Mouse (Mus musculus): ENCODE results near the gene Tsnax. TPM values are rescaled to one million over a fixed set of nuclear protein-coding genes. Genes with fewer than 3 reads are reported as not detected.

Tsnax gene
- polyA plus RNA-seq, 1 experiment from 2014 or later = 155 TPM

- DNase-seq (ENCODE audit: low spot score) = no peak
- no peaks in the 10 kb centered on the region for H3K4me1 ChIP-seq (ENCODE audit: control insufficient read depth, insufficient read depth, low read length)
- H3K36me3 ChIP-seq (ENCODE audit: control insufficient read depth, insufficient read depth, low read length) = no peaks in the 10 kb centered on the region
- no peak overlapping the region for H3K9ac ChIP-seq (ENCODE audit: low read length)
- H3K4me3 ChIP-seq (ENCODE audit: low read depth, low read length) = no peak overlapping the region
- H3K27me3 ChIP-seq (ENCODE audit: control insufficient read depth, insufficient read depth, low read length) = no peaks in the 10 kb centered on the region
- H3K27ac ChIP-seq (ENCODE audit: low read depth, low read length) = no peak overlapping the region
- ATAC-seq (ENCODE audit: insufficient read depth, low FRiP score, low TSS enrichment) = no peak
- H3K4me2 ChIP-seq (ENCODE audit: low read depth) = no peak overlapping the region
- 90% methylated on average over 3 of the region's 3 CpGs for WGBS
- H3K9me3 ChIP-seq (ENCODE audit: control insufficient read depth, low read length) = no peaks in the 10 kb centered on the region
Measured at GRCm38 (mm10) chr8:124980036-124980435, 32.8 kb upstream of the Tsnax start.

GRCm38 (mm10) chr8:124980828-124981227 is 32.0 kb upstream of the Tsnax start:
- H3K4me1 ChIP-seq (ENCODE audit: control insufficient read depth, insufficient read depth, low read length) = no peaks in the 10 kb centered on the region
- no peaks in the 10 kb centered on the region for H3K9me3 ChIP-seq (ENCODE audit: control insufficient read depth, low read length)
- H3K36me3 ChIP-seq (ENCODE audit: control insufficient read depth, insufficient read depth, low read length) = no peaks in the 10 kb centered on the region
- no peak overlapping the region for H3K4me3 ChIP-seq (ENCODE audit: low read depth, low read length)
- no peaks in the 10 kb centered on the region for H3K27me3 ChIP-seq (ENCODE audit: control insufficient read depth, insufficient read depth, low read length)
- no peak overlapping the region for H3K9ac ChIP-seq (ENCODE audit: low read length)
- WGBS = 86% methylated on average over 8 of the region's 8 CpGs
- no peak overlapping the region for H3K4me2 ChIP-seq (ENCODE audit: low read depth)
- DNase-seq (ENCODE audit: low spot score) (no peak), ATAC-seq (ENCODE audit: insufficient read depth, low FRiP score, low TSS enrichment) (no peak)
- no peak overlapping the region for H3K27ac ChIP-seq (ENCODE audit: low read depth, low read length)

GRCm38 (mm10) chr8:124990923-124991667 is 21.7 kb upstream of the Tsnax start:
- H3K36me3 ChIP-seq (ENCODE audit: control insufficient read depth, insufficient read depth, low read length) = no peaks in the 10 kb centered on the region
- no peak overlapping the region for H3K4me3 ChIP-seq (ENCODE audit: low read depth, low read length)
- DNase-seq (ENCODE audit: low spot score) = no peak
- H3K4me1 ChIP-seq (ENCODE audit: control insufficient read depth, insufficient read depth, low read length) = no peaks in the 10 kb centered on the region
- no peak for ATAC-seq (ENCODE audit: insufficient read depth, low FRiP score, low TSS enrichment)
- no peak overlapping the region for H3K9ac ChIP-seq (ENCODE audit: low read length)
- no peak overlapping the region for H3K4me2 ChIP-seq (ENCODE audit: low read depth)
- no peak overlapping the region for H3K27ac ChIP-seq (ENCODE audit: low read depth, low read length)
- 23% methylated on average over 17 of the region's 17 CpGs for WGBS
- H3K9me3 ChIP-seq (ENCODE audit: control insufficient read depth, low read length) = no peaks in the 10 kb centered on the region
- no peaks in the 10 kb centered on the region for H3K27me3 ChIP-seq (ENCODE audit: control insufficient read depth, insufficient read depth, low read length)

- no peak for ATAC-seq (ENCODE audit: insufficient read depth, low FRiP score, low TSS enrichment)
- 33% methylated on average over 6 of the region's 6 CpGs for WGBS
- Histone ChIP-seq H3K36me3 (ENCODE audit: control insufficient read depth, insufficient read depth, low read length) (no peaks in the 10 kb centered on the region), H3K9me3 (ENCODE audit: control insufficient read depth, low read length) (no peaks in the 10 kb centered on the region), H3K4me3 (ENCODE audit: low read depth, low read length) (no peak overlapping the region), H3K4me1 (ENCODE audit: control insufficient read depth, insufficient read depth, low read length) (no peaks in the 10 kb centered on the region), H3K27ac (ENCODE audit: low read depth, low read length) (no peak overlapping the region), H3K9ac (ENCODE audit: low read length) (no peak overlapping the region), H3K4me2 (ENCODE audit: low read depth) (no peak overlapping the region), H3K27me3 (ENCODE audit: control insufficient read depth, insufficient read depth, low read length) (no peaks in the 10 kb centered on the region)
- DNase-seq (ENCODE audit: low spot score) = no peak
Measured at GRCm38 (mm10) chr8:124991668-124991926, 21.2 kb upstream of the Tsnax start.

- no peak for DNase-seq (ENCODE audit: low spot score)
- H3K4me2 ChIP-seq (ENCODE audit: low read depth) = no peak overlapping the region
- 80% methylated on average over 2 of the region's 2 CpGs for WGBS
- no peaks in the 10 kb centered on the region for H3K9me3 ChIP-seq (ENCODE audit: control insufficient read depth, low read length)
- H3K4me3 ChIP-seq (ENCODE audit: low read depth, low read length) = no peak overlapping the region
- H3K36me3 ChIP-seq (ENCODE audit: control insufficient read depth, insufficient read depth, low read length) = no peaks in the 10 kb centered on the region
- no peak overlapping the region for H3K9ac ChIP-seq (ENCODE audit: low read length)
- H3K27me3 ChIP-seq (ENCODE audit: control insufficient read depth, insufficient read depth, low read length) = no peaks in the 10 kb centered on the region
- H3K27ac ChIP-seq (ENCODE audit: low read depth, low read length) = no peak overlapping the region
- no peaks in the 10 kb centered on the region for H3K4me1 ChIP-seq (ENCODE audit: control insufficient read depth, insufficient read depth, low read length)
- ATAC-seq (ENCODE audit: insufficient read depth, low FRiP score, low TSS enrichment) = no peak
Measured at GRCm38 (mm10) chr8:124995776-124996175, 17.0 kb upstream of the Tsnax start.

GRCm38 (mm10) chr8:125024085-125024484 is 11.3 kb downstream of the Tsnax start:
- no peak overlapping the region for H3K4me3 ChIP-seq (ENCODE audit: low read depth, low read length)
- DNase-seq (ENCODE audit: low spot score) = no peak
- H3K9me3 ChIP-seq (ENCODE audit: control insufficient read depth, low read length) = no peaks in the 10 kb centered on the region
- H3K27me3 ChIP-seq (ENCODE audit: control insufficient read depth, insufficient read depth, low read length) = no peaks in the 10 kb centered on the region
- H3K36me3 ChIP-seq (ENCODE audit: control insufficient read depth, insufficient read depth, low read length) = peaks cover 10% of the 10 kb centered on the region
- WGBS = 94% methylated on average over 8 of the region's 8 CpGs
- no peak overlapping the region for H3K9ac ChIP-seq (ENCODE audit: low read length)
- ATAC-seq (ENCODE audit: insufficient read depth, low FRiP score, low TSS enrichment) = no peak
- no peak overlapping the region for H3K4me2 ChIP-seq (ENCODE audit: low read depth)
- H3K27ac ChIP-seq (ENCODE audit: low read depth, low read length) = no peak overlapping the region
- no peaks in the 10 kb centered on the region for H3K4me1 ChIP-seq (ENCODE audit: control insufficient read depth, insufficient read depth, low read length)

GRCm38 (mm10) chr8:125027211-125027610 is 14.4 kb downstream of the Tsnax start:
- H3K4me3 ChIP-seq (ENCODE audit: low read depth, low read length) = no peak overlapping the region
- H3K9me3 ChIP-seq (ENCODE audit: control insufficient read depth, low read length) = no peaks in the 10 kb centered on the region
- no peak for DNase-seq (ENCODE audit: low spot score)
- H3K9ac ChIP-seq (ENCODE audit: low read length) = no peak overlapping the region
- no peaks in the 10 kb centered on the region for H3K4me1 ChIP-seq (ENCODE audit: control insufficient read depth, insufficient read depth, low read length)
- 94% methylated on average over 3 of the region's 3 CpGs for whole genome bisulfite sequencing
- no peak for ATAC-seq (ENCODE audit: insufficient read depth, low FRiP score, low TSS enrichment)
- no peaks in the 10 kb centered on the region for H3K27me3 ChIP-seq (ENCODE audit: control insufficient read depth, insufficient read depth, low read length)
- peaks cover 18% of the 10 kb centered on the region for H3K36me3 ChIP-seq (ENCODE audit: control insufficient read depth, insufficient read depth, low read length)
- no peak overlapping the region for H3K27ac ChIP-seq (ENCODE audit: low read depth, low read length)
- no peak overlapping the region for H3K4me2 ChIP-seq (ENCODE audit: low read depth)

- H3K9me3 ChIP-seq (ENCODE audit: control insufficient read depth, low read length) = no peaks in the 10 kb centered on the region
- H3K36me3 ChIP-seq (ENCODE audit: control insufficient read depth, insufficient read depth, low read length) = peaks cover 18% of the 10 kb centered on the region
- DNase-seq (ENCODE audit: low spot score) (no peak), ATAC-seq (ENCODE audit: insufficient read depth, low FRiP score, low TSS enrichment) (no peak)
- no peak overlapping the region for H3K4me3 ChIP-seq (ENCODE audit: low read depth, low read length)
- H3K27ac ChIP-seq (ENCODE audit: low read depth, low read length) = no peak overlapping the region
- H3K27me3 ChIP-seq (ENCODE audit: control insufficient read depth, insufficient read depth, low read length) = no peaks in the 10 kb centered on the region
- no peak overlapping the region for H3K9ac ChIP-seq (ENCODE audit: low read length)
- no peak overlapping the region for H3K4me2 ChIP-seq (ENCODE audit: low read depth)
- 93% methylated on average over 5 of the region's 5 CpGs for WGBS
- H3K4me1 ChIP-seq (ENCODE audit: control insufficient read depth, insufficient read depth, low read length) = no peaks in the 10 kb centered on the region
Measured at GRCm38 (mm10) chr8:125028841-125029240, 16.0 kb downstream of the Tsnax start.

- Histone ChIP-seq H3K9me3 (ENCODE audit: control insufficient read depth, low read length) (no peaks in the 10 kb centered on the region), H3K27me3 (ENCODE audit: control insufficient read depth, insufficient read depth, low read length) (no peaks in the 10 kb centered on the region), H3K4me3 (ENCODE audit: low read depth, low read length) (no peak overlapping the region), H3K27ac (ENCODE audit: low read depth, low read length) (no peak overlapping the region), H3K9ac (ENCODE audit: low read length) (no peak overlapping the region), H3K4me1 (ENCODE audit: control insufficient read depth, insufficient read depth, low read length) (no peaks in the 10 kb centered on the region), H3K4me2 (ENCODE audit: low read depth) (no peak overlapping the region), H3K36me3 (ENCODE audit: control insufficient read depth, insufficient read depth, low read length) (peaks cover 11% of the 10 kb centered on the region)
- DNase-seq (ENCODE audit: low spot score) (no peak), ATAC-seq (ENCODE audit: insufficient read depth, low FRiP score, low TSS enrichment) (no peak)
- 78% methylated on average over 5 of the region's 5 CpGs for WGBS
Measured at GRCm38 (mm10) chr8:125031276-125031675, 18.5 kb downstream of the Tsnax start.
